Mouse (Mus musculus): ENCODE measurements around the gene Abcc5. TPM values are rescaled to one million over a fixed set of nuclear protein-coding genes. Genes with fewer than 3 reads are reported as not detected.

Abcc5 gene
- polyA plus RNA-seq, 1 experiment, result 74.8 TPM

GRCm38 (mm10) chr16:20424719-20425650 lies 1.2 kb downstream of the Abcc5 start:
- TF ChIP-seq CTCF (IDR thresholded peaks at IDR 0.05; ENCODE audit: borderline replicate concordance, insufficient read depth, low read length) (no peak), POLR2A (IDR thresholded peaks at IDR 0.05; ENCODE audit: low read depth, low read length) (no peak)
- Histone ChIP-seq H3K4me1 (ENCODE audit: control insufficient read depth, insufficient read depth, low read length) (no peaks in the 10 kb centered on the region), H3K27ac (ENCODE audit: insufficient read depth, low read length) (no peak overlapping the region), H3K4me3 (ENCODE audit: insufficient read depth, low read length) (peak overlapping the region; percentile 61)

- TF ChIP-seq POLR2A (IDR thresholded peaks at IDR 0.05; ENCODE audit: low read depth, low read length) (no peak), CTCF (IDR thresholded peaks at IDR 0.05; ENCODE audit: borderline replicate concordance, insufficient read depth, low read length) (no peak)
- Histone ChIP-seq H3K4me3 (ENCODE audit: insufficient read depth, low read length) (no peak overlapping the region), H3K27ac (ENCODE audit: insufficient read depth, low read length) (no peak overlapping the region)
Measured at GRCm38 (mm10) chr16:20424226-20424663, 1.9 kb downstream of the Abcc5 start.

DNA sequence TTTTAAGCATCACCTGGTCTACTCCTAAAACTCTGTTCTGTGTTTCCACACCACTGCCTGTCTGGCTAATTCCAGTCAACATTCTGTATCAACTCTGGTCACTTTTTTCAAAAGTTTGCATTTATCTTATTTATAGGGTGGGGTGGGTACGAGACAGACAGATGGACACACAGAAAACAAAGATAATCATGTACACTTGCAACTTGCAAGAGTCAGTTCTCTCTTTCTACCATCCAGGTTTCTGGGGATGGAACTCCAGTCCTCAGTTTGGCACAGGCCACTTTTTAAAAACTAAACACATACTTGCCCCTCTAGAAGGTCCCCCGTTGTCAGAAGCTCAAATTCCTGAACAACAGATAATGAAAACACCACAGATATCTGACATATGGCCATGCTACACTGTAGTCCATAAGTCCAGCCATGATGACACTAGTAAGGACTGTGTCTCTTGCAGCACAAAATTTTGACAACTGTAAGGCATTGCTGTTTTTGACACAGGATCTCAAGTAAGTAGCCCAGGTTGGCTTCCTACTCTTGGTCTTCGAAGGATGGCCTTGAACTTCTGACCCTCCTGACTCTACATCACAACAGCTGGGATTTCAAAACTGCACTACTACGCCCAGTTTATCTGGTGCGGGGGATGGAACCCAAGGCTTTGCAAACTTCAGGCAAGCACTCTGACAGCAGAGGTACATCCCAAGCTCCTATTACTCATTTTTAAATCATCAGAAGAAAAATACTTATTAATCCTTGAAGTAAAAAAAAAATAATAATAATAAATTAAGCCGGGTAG lies 3.1 kb downstream of the Abcc5 start:
- no peak overlapping the region for H3K4me3 ChIP-seq (ENCODE audit: insufficient read depth, low read length)
- no peaks in the 10 kb centered on the region for H3K4me1 ChIP-seq (ENCODE audit: control insufficient read depth, insufficient read depth, low read length)
- no peak overlapping the region for H3K27ac ChIP-seq (ENCODE audit: insufficient read depth, low read length)
- TF ChIP-seq CTCF (IDR thresholded peaks at IDR 0.05; ENCODE audit: borderline replicate concordance, insufficient read depth, low read length), result no peak
- no peak for TF ChIP-seq POLR2A (IDR thresholded peaks at IDR 0.05; ENCODE audit: low read depth, low read length)

More at GRCm38 (mm10) chr16:20424226-20424663, 1.9 kb downstream of the Abcc5 start:
- no peaks in the 10 kb centered on the region for H3K4me1 ChIP-seq (ENCODE audit: control insufficient read depth, insufficient read depth, low read length)

DNA sequence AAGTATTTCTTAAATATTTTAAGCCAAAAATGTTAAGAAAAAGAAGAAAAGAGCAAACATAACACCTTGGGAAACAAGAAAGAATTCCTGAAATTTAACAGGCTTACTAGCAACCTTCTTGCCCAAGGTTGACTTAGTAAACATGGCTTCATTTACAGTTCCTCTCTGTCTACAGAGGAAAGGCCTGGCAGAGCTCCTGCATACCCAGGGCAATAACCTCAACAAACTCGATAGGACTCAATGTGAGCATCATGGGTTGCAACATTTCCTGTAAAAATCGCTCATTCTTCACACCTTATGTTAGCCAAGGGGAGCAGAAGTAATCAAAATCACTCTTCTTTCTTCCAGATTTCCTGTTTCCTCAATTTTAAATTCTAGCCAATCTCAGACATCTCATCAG lies 8.1 kb downstream of the Abcc5 start:
- H3K4me3 ChIP-seq (ENCODE audit: insufficient read depth, low read length), result no peak overlapping the region
- TF ChIP-seq POLR2A (IDR thresholded peaks at IDR 0.05; ENCODE audit: low read depth, low read length) (no peak), CTCF (IDR thresholded peaks at IDR 0.05; ENCODE audit: borderline replicate concordance, insufficient read depth, low read length) (no peak)
- no peak overlapping the region for H3K27ac ChIP-seq (ENCODE audit: insufficient read depth, low read length)
- H3K4me1 ChIP-seq (ENCODE audit: control insufficient read depth, insufficient read depth, low read length), result peaks cover 18% of the 10 kb centered on the region

DNA sequence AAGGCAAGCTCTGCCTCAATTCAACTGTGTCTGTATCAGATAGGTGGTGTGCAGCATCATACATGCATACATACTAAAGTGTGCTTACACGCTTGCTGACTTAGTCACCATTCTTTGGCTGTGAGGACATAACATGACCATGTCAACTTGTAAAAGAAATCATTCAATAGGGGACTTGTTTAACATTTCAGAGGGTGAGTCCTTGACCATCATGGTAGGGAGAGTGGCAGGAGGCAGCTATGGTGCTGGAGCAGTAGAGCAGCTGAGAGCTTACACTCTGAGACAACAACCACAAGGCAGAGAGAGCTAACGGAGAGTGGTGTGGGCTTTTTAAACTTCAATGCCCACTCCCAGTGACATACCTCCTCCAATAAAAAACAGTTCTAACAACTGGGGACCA lies 9.9 kb downstream of the Abcc5 start:
- Histone ChIP-seq H3K4me3 (ENCODE audit: insufficient read depth, low read length) (no peak overlapping the region), H3K27ac (ENCODE audit: insufficient read depth, low read length) (no peak overlapping the region), H3K4me1 (ENCODE audit: control insufficient read depth, insufficient read depth, low read length) (peaks cover 22% of the 10 kb centered on the region)
- TF ChIP-seq CTCF (IDR thresholded peaks at IDR 0.05; ENCODE audit: borderline replicate concordance, insufficient read depth, low read length) (no peak), POLR2A (IDR thresholded peaks at IDR 0.05; ENCODE audit: low read depth, low read length) (no peak)

DNA sequence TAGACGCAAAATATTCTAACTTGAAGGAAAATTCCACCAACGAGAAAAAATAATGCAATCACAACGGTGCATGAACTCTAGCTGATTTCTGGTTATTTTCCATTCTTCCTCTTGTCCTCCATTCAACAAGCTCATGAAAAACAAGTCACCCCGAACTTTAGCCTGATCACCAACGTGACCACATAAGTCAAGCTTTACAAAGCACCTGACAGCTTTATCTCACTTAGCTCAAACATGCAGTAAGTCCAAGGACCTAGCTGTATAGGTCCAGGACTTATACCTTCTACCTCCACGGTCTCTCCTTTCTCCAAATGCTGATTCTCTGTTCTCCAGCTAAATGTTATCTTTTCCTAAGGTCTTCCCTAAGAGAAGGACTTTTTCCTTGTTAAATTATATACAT lies 10.4 kb downstream of the Abcc5 start:
- Histone ChIP-seq H3K27ac (ENCODE audit: insufficient read depth, low read length) (peak overlapping the region; percentile 77), H3K4me1 (ENCODE audit: control insufficient read depth, insufficient read depth, low read length) (peaks cover 24% of the 10 kb centered on the region), H3K4me3 (ENCODE audit: insufficient read depth, low read length) (no peak overlapping the region)
- TF ChIP-seq POLR2A (IDR thresholded peaks at IDR 0.05; ENCODE audit: low read depth, low read length) (no peak), CTCF (IDR thresholded peaks at IDR 0.05; ENCODE audit: borderline replicate concordance, insufficient read depth, low read length) (no peak)

DNA sequence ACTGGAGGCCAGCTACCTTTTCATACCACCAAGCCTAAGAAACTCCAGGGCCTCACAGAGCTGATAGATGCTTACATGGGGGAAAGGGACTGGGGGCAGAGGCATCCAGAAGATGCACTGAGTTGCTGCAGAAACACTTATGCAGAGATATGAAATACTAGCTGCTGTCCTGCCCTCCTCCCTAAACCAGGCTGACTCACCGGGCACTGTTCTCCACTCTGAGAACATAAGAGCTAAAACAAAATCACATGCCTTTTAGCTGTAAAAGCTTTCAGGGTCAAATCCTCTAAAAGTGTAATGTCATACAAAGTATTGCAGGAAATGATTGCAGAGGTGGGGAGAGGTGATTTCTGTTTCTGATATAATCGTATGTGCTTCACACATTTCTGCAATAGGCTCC lies 11.0 kb downstream of the Abcc5 start:
- no peak for TF ChIP-seq POLR2A (IDR thresholded peaks at IDR 0.05; ENCODE audit: low read depth, low read length)
- TF ChIP-seq CTCF (IDR thresholded peaks at IDR 0.05; ENCODE audit: borderline replicate concordance, insufficient read depth, low read length), result no peak
- Histone ChIP-seq H3K4me1 (ENCODE audit: control insufficient read depth, insufficient read depth, low read length) (peaks cover 25% of the 10 kb centered on the region), H3K27ac (ENCODE audit: insufficient read depth, low read length) (peak overlapping the region; percentile 63), H3K4me3 (ENCODE audit: insufficient read depth, low read length) (no peak overlapping the region)

- Histone ChIP-seq H3K27ac (ENCODE audit: insufficient read depth, low read length) (peak overlapping the region; percentile 65), H3K4me1 (ENCODE audit: control insufficient read depth, insufficient read depth, low read length) (peaks cover 25% of the 10 kb centered on the region), H3K4me3 (ENCODE audit: insufficient read depth, low read length) (no peak overlapping the region)
- TF ChIP-seq POLR2A (IDR thresholded peaks at IDR 0.05; ENCODE audit: low read depth, low read length), result no peak
- TF ChIP-seq CTCF (IDR thresholded peaks at IDR 0.05; ENCODE audit: borderline replicate concordance, insufficient read depth, low read length), result no peak
Measured at GRCm38 (mm10) chr16:20413870-20414331, 12.3 kb downstream of the Abcc5 start.

GRCm38 (mm10) chr16:20411958-20412570 lies 14.1 kb downstream of the Abcc5 start:
- Histone ChIP-seq H3K27ac (ENCODE audit: insufficient read depth, low read length) (no peak overlapping the region), H3K4me1 (ENCODE audit: control insufficient read depth, insufficient read depth, low read length) (peaks cover 25% of the 10 kb centered on the region), H3K4me3 (ENCODE audit: insufficient read depth, low read length) (no peak overlapping the region)
- TF ChIP-seq CTCF (IDR thresholded peaks at IDR 0.05; ENCODE audit: borderline replicate concordance, insufficient read depth, low read length), result no peak
- TF ChIP-seq POLR2A (IDR thresholded peaks at IDR 0.05; ENCODE audit: low read depth, low read length), result no peak
